Mouse (Mus musculus) left cerebral cortex, postnatal 25 days (tissue): ENCODE results near the gene Ercc6. TPM values are rescaled to one million over a fixed set of nuclear protein-coding genes. Genes with fewer than 3 reads are reported as not detected.

Experiments
- DNase-seq, 2 experiments: peaks; one replicate each; pipeline ENCODE4 v3.0.0; 2022; ENCODE audit warnings: low spot score in 2 of 2, mixed read lengths in 1 of 2
- intact Hi-C: fragments of 180-260 bp; cut with DNase I; formaldehyde crosslinking; loops from one replicate; pipeline ENCODE4 v1.15.1; 2025
- total RNA-seq, 2 experiments: library from RNA; stranded (reverse); gene quantifications; 2 replicates each; pipeline ENCODE4 v1.2.3; 2021

Gene Ercc6
- total RNA-seq, 2 experiments from 2014 or later: 20.1 to 23.4 TPM

DNA sequence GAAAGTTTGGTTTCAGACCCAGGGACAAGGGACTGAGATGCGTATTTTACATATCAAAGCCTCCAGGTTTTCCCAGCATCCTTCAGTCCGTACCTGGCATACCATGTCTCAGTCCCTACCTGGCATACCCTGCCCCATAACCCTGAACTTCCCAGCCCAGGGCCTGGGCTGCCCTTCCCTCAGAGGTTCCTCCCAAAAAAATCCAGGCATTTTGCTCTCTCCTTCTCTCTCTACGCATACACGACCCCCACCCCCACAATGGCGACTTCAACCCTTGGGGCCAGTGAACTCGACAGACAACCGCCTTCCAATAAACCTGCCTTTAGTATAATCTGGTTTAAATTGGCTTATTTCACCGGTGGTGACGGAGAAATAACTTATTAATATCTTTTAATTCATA lies 409 bp upstream of the Ercc6 start:
- no peak for DNase-seq
- intact Hi-C loops: no loop called here

DNA sequence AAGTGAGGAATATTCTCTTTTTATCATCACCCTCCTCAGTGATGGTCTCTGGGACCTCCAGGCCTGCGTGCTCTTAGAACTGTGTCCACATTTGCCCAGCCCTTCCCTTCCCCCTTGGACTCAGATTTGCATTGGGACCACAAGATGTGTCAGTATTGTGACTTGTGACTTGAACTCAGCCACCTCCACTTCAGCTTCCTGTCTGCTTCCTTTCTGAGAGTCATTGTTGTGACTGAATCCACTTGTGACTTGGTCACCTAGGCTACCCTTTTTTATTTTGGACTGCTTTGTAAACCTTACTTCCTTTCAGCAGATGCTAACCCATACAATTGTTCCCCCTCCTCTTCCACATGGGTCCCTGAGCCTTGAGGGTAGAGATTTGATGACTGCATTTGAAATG lies 2.8 kb downstream of the Ercc6 start:
- no peak for DNase-seq
- intact Hi-C loops: no loop called here

DNA sequence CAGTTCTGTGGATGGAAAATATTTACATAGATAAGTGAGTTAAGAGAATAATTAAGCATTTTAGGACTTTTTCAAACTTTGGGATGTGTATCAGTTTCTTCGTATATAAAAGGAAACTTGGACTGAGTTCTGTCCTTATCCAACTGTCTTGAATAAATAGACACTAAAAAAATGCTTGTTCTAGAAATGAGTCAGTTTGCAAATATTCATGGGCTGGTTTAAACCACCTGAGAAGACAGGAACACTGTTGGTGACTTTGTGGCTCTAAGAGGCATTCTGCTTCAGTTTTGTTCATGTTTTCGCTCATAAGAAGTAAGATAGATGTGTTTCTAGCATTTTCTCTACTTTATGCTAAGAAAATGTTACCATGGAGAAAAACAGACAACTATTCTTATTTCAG lies 5.2 kb downstream of the Ercc6 start:
- no peak for DNase-seq
- intact Hi-C loops: no loop called here

GRCm38 (mm10) chr14:32520400-32520926 lies 7.1 kb downstream of the Ercc6 start:
- no peak for DNase-seq
- intact Hi-C loops: no loop called here

GRCm38 (mm10) chr14:32522336-32522735 lies 9.0 kb downstream of the Ercc6 start:
- intact Hi-C loops: no loop called here
- no peak for DNase-seq

GRCm38 (mm10) chr14:32524071-32524470 lies 10.8 kb downstream of the Ercc6 start:
- DNase-seq: no peak
- intact Hi-C loops: no loop called here

GRCm38 (mm10) chr14:32525996-32526705 lies 12.8 kb downstream of the Ercc6 start:
- intact Hi-C loops: no loop called here
- no peak for DNase-seq

GRCm38 (mm10) chr14:32527211-32527610 lies 13.9 kb downstream of the Ercc6 start:
- DNase-seq: peak in 1 of 2 experiments; percentile 34
- intact Hi-C loops: no loop called here

- peak; percentile 47 to 82 for DNase-seq
- intact Hi-C loops: no loop called here
Observed at GRCm38 (mm10) chr14:32529036-32529435, 15.7 kb downstream of the Ercc6 start.

DNA sequence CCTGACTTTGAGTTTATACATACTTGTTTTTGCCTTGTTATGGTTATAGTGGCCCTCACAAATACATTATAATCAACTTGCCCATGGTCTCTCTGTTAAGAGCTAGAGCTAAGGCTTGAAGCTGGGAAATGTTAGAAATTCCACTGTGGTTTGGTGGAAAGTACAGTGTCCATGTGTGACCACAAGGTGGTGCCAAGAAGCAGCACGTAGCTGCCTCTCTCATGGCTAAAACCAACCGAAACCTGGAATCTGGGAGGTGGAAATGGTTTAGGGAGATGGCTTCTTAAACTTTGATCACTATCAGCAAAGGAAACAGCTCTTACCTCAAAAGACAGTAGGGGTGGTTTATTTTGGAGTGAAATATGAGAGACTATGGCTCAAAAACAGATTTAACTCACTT lies 17.6 kb downstream of the Ercc6 start:
- peak; percentile 59 to 62 for DNase-seq
- intact Hi-C loops: loop anchor here (2.0 to 5.0 kb wide), 2 partner anchors 56 to 676 kb away; no protein-coding TSS in a partner anchor

DNA sequence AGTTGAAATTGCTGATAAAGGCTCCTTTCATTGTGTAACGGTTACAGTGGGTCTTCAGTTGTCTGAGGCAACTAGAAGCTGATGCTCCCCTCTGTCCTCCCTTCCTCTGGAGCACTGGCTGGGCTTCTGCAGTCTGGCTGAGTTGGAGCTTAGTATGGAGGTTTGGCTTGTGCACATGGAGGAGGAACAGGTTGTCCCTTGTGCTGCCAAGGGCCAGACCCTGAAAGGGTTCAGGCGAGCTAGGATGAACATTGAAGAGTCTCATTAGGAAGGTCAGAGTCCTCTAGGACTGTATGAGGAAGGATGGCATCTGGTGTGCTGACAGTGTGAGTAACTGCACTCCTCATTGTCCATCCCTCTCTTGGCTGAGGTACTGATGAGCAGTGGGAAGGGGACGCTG lies 18.1 kb downstream of the Ercc6 start:
- DNase-seq: no peak
- intact Hi-C loops: loop anchor here (2.0 to 5.0 kb wide), 2 partner anchors 55 to 676 kb away; no protein-coding TSS in a partner anchor

DNA sequence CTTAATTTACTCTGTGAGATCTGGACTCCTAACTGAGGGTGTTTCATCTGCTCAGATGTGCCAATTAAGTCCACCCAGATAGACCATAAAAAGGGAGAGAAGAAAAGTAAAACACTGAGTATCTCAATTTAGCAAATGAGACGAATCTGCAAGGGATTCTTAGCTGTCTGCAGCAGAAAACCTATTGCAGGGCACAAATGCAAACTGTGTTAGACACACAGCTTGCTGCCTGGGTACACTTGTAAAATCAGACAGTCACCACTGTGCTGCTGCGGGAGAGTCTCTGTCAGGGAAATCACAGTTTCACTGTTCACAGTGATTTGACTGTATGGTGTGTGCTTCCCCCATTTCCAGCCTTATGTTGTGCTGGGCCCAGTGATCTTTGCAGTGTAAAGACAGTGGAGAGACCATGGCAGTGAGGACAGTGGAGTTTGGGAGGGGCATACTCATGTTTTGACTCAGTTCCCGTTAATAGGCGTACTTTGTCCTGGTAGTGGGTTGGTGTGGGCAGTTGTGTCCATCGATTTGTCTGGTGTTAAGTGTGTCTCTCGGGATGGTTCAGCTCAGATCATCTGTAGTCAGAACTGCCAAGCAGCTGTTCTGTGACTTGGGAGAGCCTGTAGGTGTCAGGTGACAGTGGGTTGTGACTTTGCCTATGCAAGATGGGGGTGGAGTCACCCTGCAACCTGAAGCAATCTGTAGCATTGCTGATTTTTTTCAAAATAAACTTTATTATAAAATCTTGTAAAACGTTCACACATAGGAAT lies 19.2 kb downstream of the Ercc6 start:
- intact Hi-C loops: loop anchor here (5.0 kb wide), 1 partner anchor 675 kb away; no protein-coding TSS in a partner anchor

DNA sequence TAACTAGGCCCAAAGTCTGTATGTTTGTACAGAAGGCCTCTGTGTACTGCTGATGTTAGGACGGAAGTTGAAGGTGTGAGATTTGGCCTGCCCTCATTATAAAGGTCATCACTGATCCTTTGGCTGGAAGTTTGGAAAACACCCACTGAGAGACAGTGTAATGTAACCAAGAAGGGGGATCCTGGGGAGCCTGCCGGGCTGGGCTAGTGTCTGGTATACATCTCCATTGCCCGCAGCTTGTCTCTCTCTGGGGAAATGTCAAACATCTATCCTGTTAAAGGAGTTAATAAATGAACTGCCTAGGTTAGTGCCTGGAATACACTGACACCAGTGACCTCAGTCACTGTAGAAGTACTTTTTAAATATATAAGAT lies 19.8 kb downstream of the Ercc6 start:
- intact Hi-C loops: loop anchor here (5.0 kb wide), 1 partner anchor 674 kb away; no protein-coding TSS in a partner anchor
- DNase-seq: no peak

More for the DNA sequence above, 19.2 kb downstream of the Ercc6 start:
- peak in 1 of 2 experiments; percentile 67 for DNase-seq

- DNase-seq: no peak
- intact Hi-C loops: loop anchor here (5.0 kb wide), 1 partner anchor 674 kb away; no protein-coding TSS in a partner anchor
Observed at GRCm38 (mm10) chr14:32533656-32534055, 20.3 kb downstream of the Ercc6 start.

GRCm38 (mm10) chr14:32534137-32534536 lies 20.8 kb downstream of the Ercc6 start:
- intact Hi-C loops: loop anchor here (5.0 kb wide), 1 partner anchor 673 kb away; no protein-coding TSS in a partner anchor
- DNase-seq: no peak

GRCm38 (mm10) chr14:32536763-32537162 lies 23.4 kb downstream of the Ercc6 start:
- intact Hi-C loops: no loop called here
- DNase-seq: peak; percentile 45 to 69

- intact Hi-C loops: no loop called here
- DNase-seq: no peak
Observed at GRCm38 (mm10) chr14:32538115-32538514, 24.8 kb downstream of the Ercc6 start.

GRCm38 (mm10) chr14:32543075-32543474 lies 29.8 kb downstream of the Ercc6 start:
- intact Hi-C loops: no loop called here
- no peak for DNase-seq

- intact Hi-C loops: no loop called here
- no peak for DNase-seq
Observed at GRCm38 (mm10) chr14:32546676-32547075, 33.4 kb downstream of the Ercc6 start.

DNA sequence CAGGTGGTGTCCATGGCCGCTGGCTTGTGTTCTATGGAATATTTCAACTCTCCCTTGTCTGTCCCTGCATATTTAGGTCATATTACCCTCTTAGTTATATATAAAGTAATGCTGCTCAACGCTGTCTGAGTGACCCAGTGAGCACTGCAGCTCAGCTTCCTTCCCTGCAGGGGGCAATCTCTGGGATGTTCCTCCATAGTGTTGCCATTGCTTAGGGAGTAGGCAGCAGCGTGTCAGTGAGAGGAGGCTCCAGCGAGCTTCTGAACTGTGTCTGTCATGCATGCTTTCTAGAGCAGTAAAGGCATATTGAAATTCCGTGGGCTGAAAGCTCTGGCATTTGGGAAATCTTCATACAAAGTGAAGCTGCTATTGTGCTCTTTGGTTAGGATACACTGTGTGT lies 38.5 kb downstream of the Ercc6 start:
- no peak for DNase-seq
- intact Hi-C loops: no loop called here
